ENCODE assay signal across 9 mouse cellular contexts in the genomic region with DNA sequence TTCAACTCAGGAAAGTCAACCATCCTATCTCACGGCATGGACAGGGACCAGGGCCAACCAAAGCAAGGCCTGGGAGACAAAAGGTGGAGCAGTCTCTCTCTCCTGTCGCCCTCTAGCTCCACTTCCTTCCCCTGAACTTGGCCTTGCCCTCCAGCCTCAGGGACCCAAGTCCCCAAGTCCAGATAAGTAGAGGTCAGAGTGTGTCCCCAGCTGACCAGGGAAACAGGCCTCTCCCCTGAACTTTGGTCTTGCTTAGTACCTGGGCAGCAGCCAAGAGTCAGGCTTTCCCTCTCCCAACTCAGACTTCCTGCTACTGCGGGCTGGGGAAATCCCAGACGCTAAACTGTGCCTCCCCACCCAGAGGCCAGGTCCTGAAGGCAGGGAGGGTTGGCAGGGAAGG. TPM values are rescaled to one million over a fixed set of nuclear protein-coding genes. Genes with fewer than 3 reads are reported as not detected.
DNase-seq lines count a peak whose midpoint lies in the region; ATAC-seq lines count a peak whose summit lies in the region.
"Had no signal": no experiment of that assay in that cellular context is flagged by ENCODE, and none has a peak within 500 bp of the region (broad histone marks: within the 10 kb centered on the region; RNA-seq: fewer than 3 reads in every experiment).

No protein-coding gene starts in this region.

- H3K4me1 ChIP-seq in liver, embryonic 12.5 days = peaks cover 15% of the 10 kb centered on the region
- peaks cover 6% of the 10 kb centered on the region for H3K4me1 ChIP-seq in forebrain, embryonic 12.5 days

- no peak overlapping the region for H3K4me2 ChIP-seq in liver, embryonic 12.5 days
- no peak overlapping the region for H3K4me2 ChIP-seq in forebrain, embryonic 12.5 days

- 24% methylated on average over 4 of the region's 4 CpGs for WGBS in liver, embryonic 12.5 days (ENCODE audit: insufficient replicate concordance)
- WGBS in forebrain, embryonic 12.5 days = 63% methylated on average over 4 of the region's 4 CpGs

- intact Hi-C loops in heart, postnatal 14 days (cut with DNase I) = loop anchor here (2.0 kb wide), 1 partner anchor 16 kb away; the partner anchor contains the start of gene Etv3

- peak; percentile 39 for DNase-seq in 3134 (ENCODE audit: extremely low read depth, insufficient read length, low spot score)
- peak; percentile 80 for DNase-seq in adrenal gland, adult 2 months
- DNase-seq in heart, postnatal 14 days = peak; percentile 64 to 68
- no peak for DNase-seq in layer of hippocampus, postnatal 25 days (ENCODE audit: extremely low spot score in 1 of 2, low spot score in 1 of 2)
- DNase-seq in layer of hippocampus, postnatal 36 days = no peak

- H3K27me3 ChIP-seq in liver, embryonic 12.5 days (replicated peaks) = peaks cover 8% of the 10 kb centered on the region; the same call in 1 of the 2 replicates
- H3K27me3 ChIP-seq in forebrain, embryonic 12.5 days = 0 out of 2 replicates have a peak, but pooled peaks cover 16% of the 10 kb centered on the region
- H3K27me3 ChIP-seq: neural tube, embryonic 13.5 days had no signal

- no peaks in the 10 kb centered on the region for H3K9me3 ChIP-seq in liver, embryonic 12.5 days (replicated peaks)
- no peaks in the 10 kb centered on the region for H3K9me3 ChIP-seq in forebrain, embryonic 12.5 days
- H3K9me3 ChIP-seq: neural tube, embryonic 13.5 days had no signal

- peak; percentile 54 for ATAC-seq in liver, embryonic 12.5 days
- ATAC-seq in monocyte, adult 5-6 weeks (replicated peaks; ENCODE audit: insufficient number of reproducible peaks, low FRiP score, low TSS enrichment, poor library complexity, severe bottlenecking) = no peak
- ATAC-seq in forebrain, embryonic 12.5 days (ENCODE audit: low FRiP score) = no peak

- no peaks in the 10 kb centered on the region for H3K36me3 ChIP-seq in liver, embryonic 12.5 days
- no peaks in the 10 kb centered on the region for H3K36me3 ChIP-seq in forebrain, embryonic 12.5 days (replicated peaks)
- H3K36me3 ChIP-seq: neural tube, embryonic 13.5 days had no signal

- H3K27ac ChIP-seq in liver, embryonic 12.5 days = no peak overlapping the region
- no peak overlapping the region for H3K27ac ChIP-seq in forebrain, embryonic 12.5 days
- H3K27ac ChIP-seq: neural tube, embryonic 13.5 days had no signal

- no peak overlapping the region for H3K4me3 ChIP-seq in liver, embryonic 12.5 days
- H3K4me3 ChIP-seq in forebrain, embryonic 12.5 days (replicated peaks) = no peak overlapping the region

- H3K9ac ChIP-seq in liver, embryonic 12.5 days = no peak overlapping the region
- H3K9ac ChIP-seq in forebrain, embryonic 12.5 days = no peak overlapping the region

RNA-seq across cellular contexts. Expression of gene Etv3, which starts 16.1 kb away (rescaled TPM):
- 10 to 100 TPM; 19.4 to 25.8 TPM for total RNA-seq in adrenal gland, adult 2 months (2021)
- polyA plus RNA-seq in adrenal gland, adult 2 months (2012; rRNA removed) = 10.8 and 11.2 TPM in 2 replicates
- 10 to 100 TPM; 16.7 to 17.0 TPM for total RNA-seq in heart, postnatal 14 days (2021)
- polyA plus RNA-seq in liver, embryonic 12.5 days (2016; fragmentation: Nextera tagmentation; extraction: Ambion mirVana) = 5.2 and 5.6 TPM in 2 replicates
- total RNA-seq in monocyte, adult 5-6 weeks (2017) = 33.2 to 39.3 TPM (median 38.3 TPM) in 3 replicates
- 10 to 100 TPM; 20.2 to 21.6 TPM for total RNA-seq in layer of hippocampus, postnatal 25 days (2021)
- 13.1 and 13.8 TPM in 2 replicates for polyA plus RNA-seq in forebrain, embryonic 12.5 days (2016; fragmentation: Nextera tagmentation; extraction: Ambion mirVana)
- 10 to 100 TPM; 23.2 TPM for total RNA-seq in layer of hippocampus, postnatal 36 days (2021)

Comparison
In these comparisons a context has a peak if more than half of its experiments do, and no peak if none do; other contexts are left out.
1. DNase-seq: peak in 3134 (single experiment), adrenal gland, adult 2 months (single experiment) and heart, postnatal 14 days (2 of 2); none in layer of hippocampus, postnatal 25 days (0 of 2) and layer of hippocampus, postnatal 36 days (0 of 2).